Mouse (Mus musculus) limb, embryonic 10.5 days (tissue): ENCODE measurements at regions not wholly inside any gene's neighbourhood (a gene's known extent, or its start where the extent isn't known, plus 50 kb on each side); places are given as distances from the start of the nearest gene placed in this dataset.

ENCODE experiments used
- DNase-seq: peaks from one replicate; pipeline ENCODE4 v3.0.0-alpha.2; 2017; ENCODE audit warnings: low spot score
- H3K27ac ChIP-seq: fragments of 300-500 bp; sonication (generic); 2 replicates; pipeline ENCODE4 v1.5.1; 2016; ENCODE audit warnings: mild to moderate bottlenecking
- H3K27me3 ChIP-seq: fragments of 300-500 bp; sonication (generic); 2 replicates; pipeline ENCODE4 v1.6.1; 2016; ENCODE audit warnings: low read depth, mild to moderate bottlenecking; ENCODE audit not compliant: poor library complexity, severe bottlenecking
- H3K36me3 ChIP-seq: fragments of 300-500 bp; sonication (generic); 2 replicates; pipeline ENCODE4 v1.6.1; 2016; ENCODE audit warnings: mild to moderate bottlenecking, moderate library complexity
- H3K4me1 ChIP-seq: fragments of 300-500 bp; sonication (generic); 2 replicates; pipeline ENCODE4 v1.6.1; 2016
- H3K4me3 ChIP-seq: fragments of 300-500 bp; sonication (generic); 2 replicates; pipeline ENCODE4 v1.5.1; 2016; ENCODE audit warnings: mild to moderate bottlenecking, moderate library complexity
- H3K9me3 ChIP-seq: fragments of 300-500 bp; sonication (generic); replicated peaks from 2 replicates; pipeline ENCODE4 v1.6.1; 2016; ENCODE audit warnings: mild to moderate bottlenecking
- WGBS: fragments of 180-500 bp; shearing (Covaris S2); methylation state at CpG from one replicate; pipeline ENCODE4 v1.1.7; 2016; 5-methylcytosine and 5-hydroxymethylcytosine counted together

- no peaks in the 10 kb centered on the region for H3K4me1 ChIP-seq
- no peak overlapping the region for H3K4me3 ChIP-seq
- no peaks in the 10 kb centered on the region for H3K9me3 ChIP-seq
- peaks cover 94% of the 10 kb centered on the region for H3K27me3 ChIP-seq
- H3K27ac ChIP-seq: no peak overlapping the region
- no peaks in the 10 kb centered on the region for H3K36me3 ChIP-seq
- WGBS: 90% methylated on average over 2 of the region's 2 CpGs
- no peak for DNase-seq
Observed at GRCm38 (mm10) chrX:167014322-167014721, 194.8 kb downstream of the Tmsb4x start.

DNA sequence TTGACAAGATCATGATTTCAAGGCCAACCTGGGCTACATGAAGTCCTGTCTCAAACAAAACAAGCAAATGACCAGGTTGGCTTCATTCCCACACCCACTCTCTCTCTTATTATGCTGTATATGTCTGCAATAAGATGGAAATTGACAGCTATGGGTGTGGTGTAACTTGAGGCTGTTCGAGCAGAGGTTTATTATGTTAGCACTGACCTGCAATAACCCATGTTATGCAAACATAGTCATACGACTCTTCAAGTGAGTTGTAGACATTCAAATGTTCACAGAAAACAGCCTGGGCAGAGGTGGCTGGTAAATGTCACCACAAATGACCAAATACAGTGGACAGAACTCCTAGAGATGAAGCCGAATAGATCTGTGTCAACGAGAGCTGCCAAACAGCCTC, 196.2 kb downstream of the Tmsb4x start:
- WGBS: 83% methylated on average over 4 of the region's 4 CpGs
- no peak for DNase-seq
- Histone ChIP-seq H3K27me3 (peaks cover 98% of the 10 kb centered on the region), H3K27ac (no peak overlapping the region), H3K9me3 (no peaks in the 10 kb centered on the region), H3K4me3 (no peak overlapping the region), H3K36me3 (no peaks in the 10 kb centered on the region), H3K4me1 (no peaks in the 10 kb centered on the region)

- no peak overlapping the region for H3K4me3 ChIP-seq
- H3K4me1 ChIP-seq: no peaks in the 10 kb centered on the region
- no peaks in the 10 kb centered on the region for H3K9me3 ChIP-seq
- no peaks in the 10 kb centered on the region for H3K36me3 ChIP-seq
- WGBS: 81% methylated on average over 1 of the region's 1 CpGs
- H3K27me3 ChIP-seq: peaks cover 98% of the 10 kb centered on the region
- H3K27ac ChIP-seq: no peak overlapping the region
- no peak for DNase-seq
Observed at GRCm38 (mm10) chrX:167011977-167012542, 197.1 kb downstream of the Tmsb4x start.

DNA sequence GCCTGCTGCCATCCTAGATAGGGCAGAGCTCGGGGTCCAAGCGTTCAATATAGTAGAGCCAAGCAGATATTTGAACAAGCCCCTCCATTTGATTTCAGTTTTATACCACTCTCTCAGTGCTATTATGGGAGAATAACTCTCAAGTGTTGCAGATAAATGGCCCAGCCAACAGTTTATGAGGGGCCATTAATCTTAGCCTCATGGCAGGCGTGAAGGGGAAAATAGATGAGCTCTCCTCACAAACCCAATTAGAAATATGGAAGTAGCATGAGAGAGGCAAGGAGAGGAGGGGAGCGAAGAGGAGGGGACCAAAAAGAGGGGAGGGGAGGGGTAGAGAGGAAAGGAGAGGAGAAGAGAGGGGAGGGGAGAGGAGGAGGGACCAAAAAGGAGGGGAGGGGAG, 213.3 kb downstream of the Tmsb4x start:
- no peaks in the 10 kb centered on the region for H3K9me3 ChIP-seq
- no peak overlapping the region for H3K4me3 ChIP-seq
- no peak for DNase-seq
- H3K27me3 ChIP-seq: peaks cover 82% of the 10 kb centered on the region
- no peaks in the 10 kb centered on the region for H3K4me1 ChIP-seq
- H3K36me3 ChIP-seq: no peaks in the 10 kb centered on the region
- no peak overlapping the region for H3K27ac ChIP-seq
- 82% methylated on average over 4 of the region's 4 CpGs for WGBS

GRCm38 (mm10) chrX:166981003-166981402, 228.1 kb downstream of the Tmsb4x start:
- Histone ChIP-seq H3K36me3 (no peaks in the 10 kb centered on the region), H3K4me1 (no peaks in the 10 kb centered on the region), H3K4me3 (no peak overlapping the region), H3K9me3 (no peaks in the 10 kb centered on the region), H3K27me3 (peaks cover 85% of the 10 kb centered on the region), H3K27ac (no peak overlapping the region)
- DNase-seq: no peak
- 96% methylated on average over 6 of the region's 6 CpGs for WGBS

DNA sequence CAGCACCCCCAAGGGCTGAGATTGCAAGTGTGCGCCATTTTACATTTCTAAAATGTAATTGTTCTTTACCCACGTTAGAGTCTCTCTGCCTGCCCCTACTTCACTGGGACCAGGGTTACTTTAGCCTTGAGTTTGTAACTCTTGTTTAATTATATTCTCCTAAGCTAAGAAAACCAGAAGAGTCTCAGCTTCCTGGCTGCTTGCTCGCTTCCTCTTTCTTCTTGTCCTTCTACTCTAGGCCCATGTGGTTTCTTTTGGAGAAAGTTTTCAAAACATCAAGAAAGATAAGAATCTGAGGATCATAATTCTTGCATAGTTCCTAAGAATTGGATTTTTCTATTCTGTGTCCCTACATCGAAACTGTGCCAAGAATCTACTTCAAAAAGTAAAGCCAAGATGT, 228.6 kb downstream of the Tmsb4x start:
- DNase-seq: no peak
- H3K4me3 ChIP-seq: no peak overlapping the region
- H3K4me1 ChIP-seq: no peaks in the 10 kb centered on the region
- H3K9me3 ChIP-seq: no peaks in the 10 kb centered on the region
- no peak overlapping the region for H3K27ac ChIP-seq
- H3K27me3 ChIP-seq: peaks cover 83% of the 10 kb centered on the region
- H3K36me3 ChIP-seq: no peaks in the 10 kb centered on the region
- 92% methylated on average over 4 of the region's 4 CpGs for WGBS

DNA sequence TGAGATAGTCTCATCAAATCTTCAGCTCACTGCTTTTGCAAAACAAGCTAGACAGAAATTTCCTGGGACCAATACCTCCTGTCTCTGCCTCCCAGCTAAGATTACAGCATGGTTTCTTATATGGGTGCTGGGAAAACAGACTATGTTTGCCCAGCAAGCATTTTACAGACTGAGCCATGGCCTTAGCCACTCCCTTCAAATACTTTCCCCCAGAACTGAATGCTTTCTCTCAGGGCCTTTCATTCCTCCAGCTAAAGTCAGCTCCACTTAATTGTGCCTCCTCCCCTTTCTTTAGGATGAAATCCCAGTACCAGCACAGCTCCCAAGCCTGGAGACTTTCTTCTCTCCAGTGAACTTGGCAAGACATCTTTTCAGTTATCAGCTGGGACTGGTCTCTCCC, 232.1 kb downstream of the Tmsb4x start:
- peaks cover 87% of the 10 kb centered on the region for H3K27me3 ChIP-seq
- no peaks in the 10 kb centered on the region for H3K4me1 ChIP-seq
- no peak overlapping the region for H3K27ac ChIP-seq
- no peaks in the 10 kb centered on the region for H3K36me3 ChIP-seq
- H3K9me3 ChIP-seq: no peaks in the 10 kb centered on the region
- no peak overlapping the region for H3K4me3 ChIP-seq
- DNase-seq: no peak

DNA sequence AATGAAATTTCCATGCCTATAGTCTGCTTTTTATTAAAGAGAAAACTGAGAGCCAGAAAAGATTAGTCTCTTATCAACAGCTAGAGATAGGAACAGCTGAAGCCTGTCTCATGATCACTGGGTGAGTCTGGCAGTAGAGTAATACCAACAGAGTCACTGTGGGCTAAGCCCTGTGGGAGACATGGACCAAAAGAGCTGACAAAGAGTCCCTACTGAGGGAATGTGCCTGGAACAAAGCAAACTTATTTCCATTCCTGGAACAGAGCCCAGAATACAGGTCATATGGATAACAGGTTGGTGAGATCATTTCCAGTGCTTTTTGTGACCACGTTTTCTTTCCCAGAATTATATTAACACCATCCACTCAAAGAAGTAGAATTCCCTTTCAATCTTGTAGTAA, 237.4 kb downstream of the Tmsb4x start:
- no peak overlapping the region for H3K4me3 ChIP-seq
- no peak for DNase-seq
- peaks cover 88% of the 10 kb centered on the region for H3K27me3 ChIP-seq
- no peak overlapping the region for H3K27ac ChIP-seq
- H3K36me3 ChIP-seq: no peaks in the 10 kb centered on the region
- H3K4me1 ChIP-seq: no peaks in the 10 kb centered on the region
- WGBS: 84% methylated on average over 1 of the region's 1 CpGs
- H3K9me3 ChIP-seq: no peaks in the 10 kb centered on the region

DNA sequence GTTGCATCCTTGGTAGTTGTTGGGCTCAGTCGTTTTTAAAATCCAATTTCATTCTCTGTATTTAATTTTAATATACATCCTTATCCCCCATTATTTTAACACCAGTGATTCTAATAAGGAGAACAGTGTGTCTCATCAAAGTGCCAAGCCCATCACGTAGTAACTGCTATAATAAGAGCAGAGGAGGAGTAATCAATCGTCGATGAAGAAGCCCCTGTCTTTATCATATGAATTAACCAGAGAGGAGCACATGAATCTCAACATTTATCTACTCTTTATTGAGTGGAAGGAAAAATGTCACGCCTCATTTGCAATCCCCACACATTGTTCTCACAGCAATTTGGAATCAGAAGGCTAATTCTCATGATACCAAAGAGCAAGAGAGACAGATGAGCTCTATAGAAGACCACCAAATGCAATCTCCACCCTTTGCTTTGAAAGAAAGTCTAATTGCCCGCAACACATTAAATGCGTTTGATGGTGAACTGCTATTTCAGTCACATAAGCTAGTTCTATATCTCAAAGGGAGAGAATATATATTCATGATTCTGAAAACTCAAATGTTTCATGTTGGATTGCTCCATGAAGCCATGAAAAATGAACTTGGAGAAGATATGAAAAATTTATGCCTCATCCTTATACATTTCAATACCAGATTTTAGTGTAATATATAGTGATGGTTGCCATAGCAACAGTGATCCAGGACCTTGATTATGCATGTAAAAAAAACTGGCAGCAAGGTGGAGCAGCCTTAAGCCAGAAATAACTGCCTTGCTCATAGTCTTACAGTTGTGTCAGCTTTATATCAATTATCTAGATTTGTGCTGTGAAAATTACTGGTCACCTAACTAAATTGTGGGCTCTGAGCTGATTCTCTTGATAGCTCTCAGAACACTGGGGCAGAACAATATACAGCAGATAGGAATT, 244.2 kb downstream of the Tmsb4x start:
- H3K27me3 ChIP-seq: peaks cover 86% of the 10 kb centered on the region
- no peaks in the 10 kb centered on the region for H3K9me3 ChIP-seq
- DNase-seq: no peak
- no peak overlapping the region for H3K27ac ChIP-seq
- H3K36me3 ChIP-seq: no peaks in the 10 kb centered on the region
- 82% methylated on average over 7 of the region's 7 CpGs for WGBS
- H3K4me3 ChIP-seq: no peak overlapping the region
- H3K4me1 ChIP-seq: no peaks in the 10 kb centered on the region

DNA sequence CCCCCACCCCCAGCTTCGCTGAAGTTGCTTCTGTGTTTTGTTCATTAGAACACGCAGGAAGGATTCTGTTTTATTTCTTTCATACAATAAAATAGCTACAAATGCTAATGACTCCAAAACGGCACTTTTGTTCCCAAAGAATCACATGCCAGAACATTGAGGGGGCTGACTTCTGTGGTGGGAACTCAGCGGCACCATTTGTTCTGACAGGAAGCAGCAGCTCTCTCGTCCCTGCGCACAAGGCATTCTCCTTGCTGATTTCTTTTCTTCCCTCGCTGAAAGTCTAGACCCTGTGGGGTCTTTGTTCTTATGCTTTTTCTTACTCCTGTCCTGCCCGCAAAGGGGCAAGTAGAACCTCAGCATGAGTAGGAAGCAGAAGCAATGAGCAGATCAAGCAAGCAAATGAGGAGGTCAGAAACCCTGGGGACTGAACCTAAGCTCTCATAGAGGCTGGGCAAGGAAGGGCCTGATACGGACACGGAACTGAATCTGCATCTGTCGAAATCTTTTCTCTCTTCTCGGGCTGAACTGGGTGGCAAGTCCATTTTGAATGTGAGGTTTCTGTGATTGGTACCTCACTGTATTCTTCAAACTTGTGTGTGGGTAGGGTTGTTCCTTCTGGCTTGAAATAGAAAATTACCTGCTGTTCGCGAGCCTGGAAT, 256.5 kb downstream of the Tmsb4x start:
- Histone ChIP-seq H3K9me3 (no peaks in the 10 kb centered on the region), H3K4me1 (no peaks in the 10 kb centered on the region), H3K4me3 (no peak overlapping the region), H3K27me3 (peaks cover 82% of the 10 kb centered on the region), H3K27ac (no peak overlapping the region), H3K36me3 (no peaks in the 10 kb centered on the region)
- DNase-seq: no peak
- WGBS: 61% methylated on average over 14 of the region's 14 CpGs

DNA sequence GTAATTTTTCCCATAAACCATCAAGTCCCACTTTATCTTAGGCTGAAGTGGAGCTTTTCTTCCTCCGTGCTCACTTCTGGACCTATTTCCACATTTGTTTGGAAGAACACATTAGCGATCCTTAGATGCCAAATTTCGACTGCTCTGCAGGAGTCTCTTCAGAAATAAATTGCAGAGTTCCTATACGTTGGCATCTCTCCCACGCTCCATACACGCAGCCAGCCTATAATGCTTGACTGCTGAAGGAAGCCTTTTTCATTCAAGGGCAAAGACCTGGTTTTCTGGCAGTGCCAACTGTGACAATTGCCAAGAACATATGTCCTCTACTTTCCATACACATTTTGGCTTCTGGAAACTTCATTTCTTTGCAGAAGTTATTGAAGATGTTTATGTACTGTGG, 258.1 kb downstream of the Tmsb4x start:
- no peak for DNase-seq
- Histone ChIP-seq H3K27ac (no peak overlapping the region), H3K9me3 (no peaks in the 10 kb centered on the region), H3K36me3 (no peaks in the 10 kb centered on the region), H3K4me3 (no peak overlapping the region), H3K4me1 (no peaks in the 10 kb centered on the region), H3K27me3 (peaks cover 72% of the 10 kb centered on the region)
- WGBS: 88% methylated on average over 6 of the region's 6 CpGs

DNA sequence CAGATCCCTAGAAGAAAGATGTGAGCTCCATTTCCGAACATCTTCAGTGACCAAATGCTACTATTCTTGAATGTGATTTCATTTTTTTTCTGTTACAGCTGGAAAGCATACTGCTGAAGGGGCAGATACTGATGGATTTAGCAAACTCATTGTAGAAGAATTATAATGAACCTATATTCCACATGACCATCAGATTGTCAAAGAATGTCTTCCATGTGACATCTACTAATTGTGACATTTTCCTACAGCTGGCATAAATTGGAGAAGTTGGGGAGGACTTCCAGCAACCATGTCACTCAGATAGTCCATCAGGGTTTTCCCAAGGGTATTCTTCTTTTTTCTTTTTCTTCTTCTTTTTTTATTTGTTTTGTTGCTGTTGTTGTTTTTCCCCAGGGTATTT, 263.2 kb downstream of the Tmsb4x start:
- no peak overlapping the region for H3K27ac ChIP-seq
- H3K4me3 ChIP-seq: no peak overlapping the region
- no peaks in the 10 kb centered on the region for H3K36me3 ChIP-seq
- no peaks in the 10 kb centered on the region for H3K9me3 ChIP-seq
- WGBS: 85% methylated on average over 1 of the region's 1 CpGs
- H3K4me1 ChIP-seq: no peaks in the 10 kb centered on the region
- peaks cover 90% of the 10 kb centered on the region for H3K27me3 ChIP-seq
- DNase-seq: no peak

GRCm38 (mm10) chrX:166945476-166945875, 263.6 kb downstream of the Tmsb4x start:
- Histone ChIP-seq H3K27me3 (peaks cover 90% of the 10 kb centered on the region), H3K4me3 (no peak overlapping the region), H3K9me3 (no peaks in the 10 kb centered on the region), H3K36me3 (no peaks in the 10 kb centered on the region), H3K4me1 (no peaks in the 10 kb centered on the region), H3K27ac (no peak overlapping the region)
- WGBS: 74% methylated on average over 1 of the region's 1 CpGs
- DNase-seq: no peak
